Mouse (Mus musculus): ENCODE measurements around the gene Zfp651.

GRCm38 (mm10) chr9:121741168-121741567, 18.0 kb upstream of the Zfp651 start:
- no peak for TF ChIP-seq GATA1 (IDR thresholded peaks at IDR 0.05; ENCODE audit: borderline replicate concordance, low read length)
- TF ChIP-seq FLI1 (IDR thresholded peaks at IDR 0.05; ENCODE audit: low read length): no peak

All from megakaryocyte, embryonic 14.5 days (primary cell).